Mouse (Mus musculus) thymus, postnatal 10 days (tissue): ENCODE data around the gene Rbm19.
"Not testable (repeated sequence)": the region's sequence is repeated elsewhere in the genome, so short reads cannot be mapped to it uniquely, and the experiment has no call there.

Source experiments
- DNase-seq, 2 experiments: peaks; one replicate each; pipeline ENCODE4 v3.0.0; 2021; ENCODE audit warnings: low spot score in 2 of 2

Gene Rbm19

DNA sequence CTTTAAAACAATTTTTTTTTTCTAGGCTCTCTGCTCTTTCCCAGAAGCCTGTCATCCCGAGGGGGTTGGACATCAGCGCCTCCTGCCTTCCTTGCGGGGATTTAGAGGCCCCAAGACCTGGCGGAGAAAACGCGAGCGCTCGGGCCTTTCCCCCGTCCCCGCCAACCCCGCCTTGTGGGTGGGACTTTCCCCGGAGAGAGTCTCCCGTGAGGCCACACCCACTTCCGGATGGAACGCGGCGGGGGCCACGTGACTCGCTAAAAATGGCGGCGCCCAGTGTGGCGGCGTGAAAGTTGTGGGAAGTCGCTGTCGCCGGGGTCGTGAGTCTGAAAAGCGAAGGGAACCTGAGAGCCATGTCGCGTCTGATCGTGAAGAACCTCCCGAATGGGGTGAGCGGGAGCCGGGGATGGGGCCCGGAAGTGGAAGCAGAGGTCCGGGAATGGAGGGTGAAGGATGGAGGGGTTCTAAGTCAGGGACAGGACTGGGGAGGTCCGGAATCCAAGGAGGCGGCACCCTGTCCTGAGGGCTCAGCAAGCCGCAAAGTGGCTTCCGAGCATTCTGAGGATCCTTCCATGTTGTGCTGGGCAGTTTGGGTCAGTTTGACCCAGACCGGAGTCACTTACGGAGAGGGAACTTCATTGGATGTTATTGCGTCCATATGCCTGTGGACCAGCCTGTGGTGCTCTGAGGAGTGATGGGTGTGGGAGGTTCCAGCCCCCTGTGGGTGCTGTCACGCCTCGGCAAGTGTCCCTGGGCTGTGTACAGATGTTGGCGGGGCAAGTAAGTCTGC, at the start of gene Rbm19:
TSS of gene Rbm19 (plus strand) at position 205 of the 790 bp plus-strand sequence.
- DNase-seq, result peak; percentile 89 to 93

DNA sequence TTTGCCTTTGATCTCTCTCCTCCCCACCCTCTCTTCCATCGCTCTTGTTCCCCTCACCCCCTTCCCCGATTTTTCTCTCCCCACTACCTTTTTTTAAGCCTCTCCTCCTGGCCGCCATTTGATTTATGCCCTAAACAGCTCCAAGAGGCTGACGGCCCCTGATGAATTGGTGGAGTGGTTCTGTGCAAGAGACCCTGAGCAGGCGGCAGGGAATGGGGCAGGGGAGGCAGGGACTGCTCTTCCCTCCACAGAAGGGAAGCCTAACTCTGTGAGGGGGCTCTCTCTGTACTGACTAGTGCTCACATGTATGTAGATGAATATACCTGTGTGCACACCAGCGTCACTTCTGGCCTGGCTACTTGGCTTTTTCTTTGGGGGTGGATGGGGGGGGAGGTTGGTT, 49.0 kb upstream of the Rbm19 start:
- no peak for DNase-seq

DNA sequence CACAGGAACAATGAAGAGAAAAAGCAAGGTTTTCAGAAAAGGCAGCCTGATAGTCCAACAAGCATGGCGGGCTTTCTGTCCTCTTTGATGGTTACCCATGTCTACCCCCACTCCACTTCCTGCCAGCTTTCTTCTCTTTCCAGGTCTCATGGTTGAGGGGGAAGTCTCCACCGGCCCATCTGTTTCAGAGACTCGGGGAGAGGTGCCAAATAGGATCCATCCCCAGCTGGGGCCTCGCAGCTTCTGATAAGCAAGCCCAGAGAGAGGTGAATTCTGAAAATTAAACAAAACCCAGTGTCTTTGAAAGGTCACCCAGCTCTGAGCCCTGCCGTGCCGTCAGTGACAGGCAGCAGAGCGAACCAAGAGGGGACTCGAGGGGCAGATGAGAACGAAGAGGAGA, 42.2 kb upstream of the Rbm19 start:
- DNase-seq, result no peak

DNA sequence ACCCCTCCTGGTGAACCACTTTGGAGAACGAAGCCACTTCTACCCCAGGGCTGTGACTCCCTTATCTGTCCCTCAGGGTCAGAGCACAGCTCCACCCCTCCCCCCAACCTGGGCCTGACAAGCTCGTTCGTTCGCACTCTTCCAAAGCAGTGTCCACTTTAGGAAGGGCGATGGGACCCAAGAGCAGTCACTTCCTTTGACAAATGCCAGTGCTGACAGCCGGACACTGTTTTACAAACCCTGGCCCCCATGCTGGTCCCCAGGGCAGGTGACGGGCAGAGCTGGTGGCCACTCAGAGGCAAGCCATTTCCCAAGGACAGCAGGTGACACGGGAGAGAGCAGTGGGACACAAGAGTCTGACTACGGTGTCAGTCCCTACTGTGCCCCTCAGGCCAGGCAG, 36.2 kb upstream of the Rbm19 start:
- no peak for DNase-seq

DNA sequence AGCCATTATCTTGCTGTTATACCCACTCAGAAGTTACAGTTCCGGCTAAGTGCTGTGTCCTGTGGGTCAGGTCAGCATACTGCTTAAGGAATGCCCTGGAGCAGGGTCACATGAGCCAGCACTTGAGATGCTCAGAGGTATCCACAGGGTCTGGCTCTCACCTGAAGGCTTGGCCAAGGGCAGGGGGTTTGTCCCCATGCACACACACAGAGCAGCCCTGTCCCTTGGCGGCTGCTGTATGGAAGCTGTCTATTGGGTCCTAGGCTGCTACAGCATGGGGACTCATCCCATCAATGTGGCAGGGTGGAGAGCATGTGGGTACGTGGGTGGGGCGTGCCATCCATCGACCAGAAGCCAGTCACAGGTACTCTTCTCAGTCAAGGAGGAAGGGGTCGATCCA, 35.8 kb upstream of the Rbm19 start:
- DNase-seq, result no peak

DNA sequence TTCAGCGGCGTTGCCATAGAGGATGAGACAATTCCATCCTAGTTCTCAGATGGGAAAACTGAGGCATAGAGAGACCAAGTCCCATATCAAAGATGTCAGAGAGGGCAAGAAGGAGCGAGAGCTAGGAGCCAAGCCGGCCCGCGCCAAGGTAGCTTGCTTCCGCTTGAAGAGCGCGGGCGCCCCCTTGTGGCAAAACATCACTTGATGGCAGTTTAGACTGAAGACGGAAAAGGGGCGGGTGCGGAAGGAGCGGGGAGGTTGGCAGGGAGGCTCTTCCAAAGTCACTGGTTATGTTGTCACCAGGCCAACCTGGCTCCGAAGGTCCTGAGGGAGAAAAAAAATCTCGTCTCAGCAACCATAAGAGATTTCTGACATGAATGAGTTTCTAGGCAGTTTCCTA, 27.7 kb upstream of the Rbm19 start:
- DNase-seq, result peak; percentile 65 to 96

DNA sequence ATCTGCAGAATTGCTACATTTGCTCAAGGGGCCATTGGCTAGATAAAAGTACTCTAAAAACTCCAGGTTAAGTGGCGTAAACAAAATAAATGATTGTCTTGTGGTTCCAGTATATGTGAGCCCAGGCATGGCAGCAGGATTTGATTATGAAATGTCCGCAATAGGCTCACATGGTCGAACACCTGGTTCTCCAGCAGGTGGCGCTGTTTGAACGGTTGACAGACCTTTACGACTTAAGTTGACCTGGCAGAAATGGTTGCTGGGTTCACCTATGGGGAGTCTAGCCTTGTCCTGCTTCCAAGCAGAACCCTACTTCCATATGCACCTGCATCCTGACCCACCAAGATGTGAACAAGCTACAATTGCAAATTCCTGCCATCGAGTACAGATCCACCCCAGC, 21.7 kb upstream of the Rbm19 start:
- DNase-seq, result peak in 1 of 2 experiments; percentile 76

DNA sequence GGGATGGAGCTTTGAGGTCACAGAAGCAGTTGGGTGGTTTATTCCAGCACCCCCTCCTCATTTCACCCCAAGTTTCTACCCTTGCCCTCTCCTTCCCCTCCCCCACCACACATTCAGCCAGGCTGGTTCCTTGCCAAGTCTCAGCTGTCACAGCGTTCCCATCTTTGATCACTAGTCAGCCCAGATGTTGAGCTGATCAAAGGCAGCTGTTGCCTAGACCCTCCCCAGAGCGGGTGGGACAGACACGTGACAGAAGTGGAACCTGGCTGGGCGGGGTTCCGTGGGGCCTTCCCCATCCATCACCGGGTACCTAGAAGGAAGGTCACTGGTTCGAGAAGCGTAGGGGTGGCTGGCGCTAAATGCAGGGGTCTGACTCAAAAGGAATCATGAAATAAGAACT, 19.2 kb upstream of the Rbm19 start:
- DNase-seq, result no peak

DNA sequence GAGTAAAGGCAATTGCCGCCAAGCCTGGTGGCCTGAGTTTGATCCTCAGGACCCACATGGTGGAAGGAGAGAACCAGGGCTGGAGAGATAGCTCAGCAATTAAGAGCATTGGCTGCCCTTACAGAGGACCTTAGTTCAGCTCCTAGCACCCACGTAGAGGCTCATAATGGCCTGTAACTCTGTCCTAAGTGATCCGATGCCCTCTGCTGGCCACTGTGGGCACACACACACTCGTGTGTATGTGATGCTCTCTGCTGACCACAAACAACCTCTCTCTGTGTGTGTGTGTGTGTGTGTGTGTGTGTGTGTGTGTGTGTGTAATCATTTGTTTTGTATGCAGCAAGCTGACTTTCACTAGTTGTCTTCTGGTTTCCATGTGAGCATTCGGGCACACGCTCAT, 15.5 kb upstream of the Rbm19 start:
- no peak for DNase-seq

DNA sequence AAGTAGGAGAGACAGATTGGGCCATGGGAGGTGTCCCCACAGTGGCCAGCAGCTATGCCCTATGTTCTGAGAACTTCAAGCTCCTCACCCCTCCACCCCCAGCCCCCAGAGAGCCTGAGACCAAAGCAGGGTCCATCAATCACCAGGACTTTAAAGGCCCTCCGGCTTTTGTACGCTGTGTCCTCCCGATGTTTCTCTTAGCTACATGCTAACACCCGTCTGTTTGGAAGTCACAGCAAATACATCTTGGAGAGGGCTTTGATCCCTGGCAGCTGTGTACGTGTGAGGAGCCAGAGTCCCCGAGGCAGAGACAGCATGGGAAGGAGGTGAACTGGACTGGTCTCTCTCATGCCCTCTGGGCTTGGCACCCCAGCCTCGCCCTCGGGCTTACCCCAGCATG, 14.2 kb upstream of the Rbm19 start:
- no peak for DNase-seq

DNA sequence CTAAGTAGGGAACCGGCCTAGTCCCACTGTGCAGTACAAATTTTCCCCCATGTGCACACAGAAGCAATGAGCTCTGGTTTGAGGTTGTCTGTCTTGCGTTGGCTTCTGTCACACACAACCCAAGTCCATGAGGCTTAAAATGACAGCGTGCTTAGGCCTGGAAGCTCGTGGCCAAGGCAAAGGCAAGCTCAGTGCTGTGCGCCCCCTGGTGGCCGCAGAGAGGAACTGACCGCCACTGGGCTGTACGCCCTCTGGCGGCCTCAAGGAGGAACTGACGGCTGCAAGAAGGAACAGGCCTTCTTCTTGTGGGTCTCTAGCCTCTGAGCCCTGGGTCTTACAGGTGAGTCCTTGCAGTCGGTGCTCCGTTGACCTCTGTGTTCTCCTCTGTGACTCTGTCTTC, 13.5 kb upstream of the Rbm19 start:
- peak in 1 of 2 experiments; percentile 61 for DNase-seq

DNA sequence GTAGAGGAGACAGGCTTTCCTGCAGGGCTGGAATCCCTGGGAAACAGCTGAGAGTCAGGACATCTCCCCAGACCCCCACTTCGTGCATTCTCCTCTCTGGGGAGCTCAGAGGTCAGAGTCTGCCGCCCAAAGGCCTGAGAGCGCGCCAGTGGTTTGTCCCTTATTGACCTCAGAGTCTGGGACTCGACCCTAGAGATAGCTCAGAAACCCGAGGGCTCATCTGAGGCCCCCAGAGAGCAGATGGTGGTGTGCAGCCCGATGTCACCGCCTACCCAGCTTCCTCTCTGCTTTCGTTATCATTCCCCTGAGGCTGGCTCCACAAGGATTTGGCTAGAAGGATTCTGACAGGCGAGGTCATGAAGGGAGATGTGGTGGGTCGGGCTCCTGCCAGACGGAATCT, 12.8 kb upstream of the Rbm19 start:
- no peak for DNase-seq

DNA sequence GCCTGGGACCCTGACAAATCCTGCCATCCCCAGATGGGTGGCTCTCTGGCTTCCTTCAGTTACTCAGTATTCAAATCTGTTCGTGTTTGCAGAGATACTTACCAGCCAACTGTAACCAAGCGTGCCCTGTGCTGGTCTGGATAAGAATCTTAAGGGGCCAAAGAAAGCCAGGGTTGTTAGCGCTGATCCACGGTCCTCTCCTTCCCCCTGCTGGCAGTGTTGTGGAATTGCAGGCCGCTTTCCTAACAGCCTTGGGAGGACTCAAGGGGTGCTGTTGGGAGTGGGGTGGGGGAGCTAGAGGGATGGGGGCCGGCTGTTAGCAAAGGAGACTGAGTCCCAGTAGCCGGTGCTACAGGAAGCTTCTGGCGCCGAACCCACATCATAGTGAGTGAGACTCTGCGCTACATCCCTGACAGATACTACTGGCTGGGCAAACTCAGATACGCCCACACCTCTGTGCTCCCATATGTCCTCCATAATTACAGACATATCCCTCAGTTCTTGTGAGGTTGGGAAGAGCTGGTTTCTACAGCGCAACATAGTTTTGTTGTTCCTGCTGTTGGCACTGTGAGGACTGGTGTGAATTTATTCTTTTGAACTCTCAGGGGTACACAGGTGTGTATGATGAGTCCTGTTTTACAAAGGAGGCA, 9.7 kb upstream of the Rbm19 start:
- peak in 1 of 2 experiments; percentile 54 for DNase-seq

DNA sequence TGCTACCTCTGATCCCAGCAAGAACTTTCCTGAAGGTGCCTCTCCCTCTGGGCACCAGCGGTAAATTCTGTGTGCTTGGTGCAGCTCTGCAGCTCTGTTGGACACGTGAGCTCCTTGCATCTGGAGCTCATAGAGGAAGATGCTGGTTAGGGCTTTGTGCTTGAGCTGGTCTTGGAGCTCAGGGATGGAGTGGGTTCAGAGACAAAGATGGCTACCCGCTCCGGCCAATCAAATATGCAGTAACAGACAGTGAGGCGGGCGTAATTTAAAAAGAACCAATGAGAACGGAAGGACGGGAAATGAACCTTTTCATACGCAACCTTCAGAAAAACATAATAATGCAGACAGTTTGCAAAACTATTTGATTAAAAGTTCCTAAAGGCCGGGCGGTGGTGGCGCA, 1.9 kb upstream of the Rbm19 start:
- no peak for DNase-seq

DNA sequence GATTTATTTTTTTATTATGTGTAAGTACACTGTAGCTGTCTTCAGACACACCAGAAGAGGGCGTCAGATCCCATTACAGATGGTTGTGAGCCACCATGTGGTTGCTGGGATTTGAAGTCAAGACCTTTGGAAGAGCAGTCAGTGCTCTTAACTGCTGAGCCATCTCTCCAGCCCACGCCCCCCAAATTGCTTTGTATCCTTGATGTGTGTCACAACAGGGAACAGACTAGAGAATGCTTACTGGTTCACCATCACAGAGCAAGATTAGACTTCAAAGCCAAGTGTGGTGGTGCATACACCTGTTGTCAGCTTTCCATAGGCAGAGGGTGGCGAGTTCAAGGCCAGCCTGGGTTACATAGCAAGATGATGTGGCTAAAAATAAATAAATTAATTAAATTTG, 896 bp downstream of the Rbm19 start:
- DNase-seq, result not testable (repeated sequence)

DNA sequence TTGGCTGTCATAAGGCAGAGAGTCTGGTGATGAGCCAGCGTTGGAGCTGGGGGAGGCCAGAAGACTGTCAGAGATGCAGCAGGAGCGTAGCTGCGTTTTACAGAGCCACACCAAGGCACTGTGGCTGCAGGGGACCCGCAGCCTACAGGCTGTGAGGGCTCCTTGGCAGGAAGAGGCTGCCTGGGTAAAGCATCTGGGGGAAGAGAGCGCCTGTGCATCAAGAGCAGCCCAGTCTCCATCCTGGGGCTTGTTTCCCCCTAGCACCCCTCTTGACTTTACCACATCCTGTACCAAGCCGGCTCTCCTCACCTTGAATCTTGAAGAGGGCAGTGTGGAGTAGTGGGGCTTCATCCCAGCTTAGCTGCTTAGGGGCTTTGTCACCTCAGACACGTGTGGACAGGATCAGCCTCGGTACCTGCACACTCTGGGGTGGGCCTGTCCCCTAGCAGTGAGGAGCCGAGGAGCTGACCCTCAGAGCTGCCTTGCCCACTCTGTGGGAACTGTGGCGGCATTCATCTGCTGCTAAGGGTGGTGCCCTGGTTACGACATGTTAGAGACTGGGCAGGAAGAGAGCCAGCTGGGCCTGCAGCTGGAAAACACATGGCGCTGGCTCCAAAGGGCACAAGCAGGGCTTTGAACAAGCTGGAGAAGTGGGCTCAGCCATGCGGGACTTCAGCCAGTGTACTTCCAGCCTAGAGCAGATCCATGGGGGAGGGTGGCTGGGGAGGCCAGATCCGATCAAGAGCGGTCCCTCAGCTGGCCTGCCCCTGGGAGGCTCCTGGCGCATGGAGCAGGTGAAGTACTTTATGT, 8.8 kb downstream of the Rbm19 start:
- peak; percentile 74 to 83 for DNase-seq

DNA sequence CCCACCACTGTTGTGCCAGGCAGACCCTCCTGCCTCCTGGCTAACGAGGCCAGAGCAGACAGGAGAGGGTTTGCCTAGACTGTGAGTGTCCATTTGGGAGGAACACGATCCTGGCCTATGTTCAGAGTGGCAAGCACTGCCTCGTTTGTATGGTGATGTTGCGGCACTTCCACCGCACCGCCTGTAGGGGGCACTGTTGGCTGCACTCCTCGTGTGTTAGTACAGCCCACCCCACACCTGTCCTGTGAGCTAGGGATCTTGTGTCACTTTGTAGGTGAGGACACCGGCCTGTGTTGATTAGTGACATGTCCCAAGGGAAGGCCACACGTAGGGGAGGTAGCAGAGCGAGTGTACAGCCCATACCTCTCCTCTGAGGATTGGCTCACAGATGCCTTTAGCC, 11.4 kb downstream of the Rbm19 start:
- peak in 1 of 2 experiments; percentile 59 for DNase-seq

DNA sequence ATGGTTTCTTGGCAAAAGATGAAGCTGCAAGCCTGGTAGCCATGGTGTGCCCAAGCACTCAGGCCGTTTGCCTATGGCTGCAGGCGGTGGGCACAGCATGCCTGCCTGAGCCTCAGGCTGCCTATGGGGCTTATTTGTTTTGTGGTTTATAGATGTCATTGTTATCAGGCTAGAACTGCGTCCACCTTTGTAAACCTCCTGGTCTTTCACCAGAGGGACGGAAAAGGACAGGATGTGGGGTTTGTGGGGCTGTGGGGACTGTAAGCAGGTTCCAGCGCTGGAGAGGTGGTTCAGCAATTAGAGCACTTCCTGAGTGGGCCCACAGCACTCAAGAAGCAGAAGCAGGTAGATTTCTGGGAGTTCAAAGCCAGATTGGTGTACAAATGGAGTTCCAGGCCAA, 12.2 kb downstream of the Rbm19 start:
- no peak for DNase-seq

DNA sequence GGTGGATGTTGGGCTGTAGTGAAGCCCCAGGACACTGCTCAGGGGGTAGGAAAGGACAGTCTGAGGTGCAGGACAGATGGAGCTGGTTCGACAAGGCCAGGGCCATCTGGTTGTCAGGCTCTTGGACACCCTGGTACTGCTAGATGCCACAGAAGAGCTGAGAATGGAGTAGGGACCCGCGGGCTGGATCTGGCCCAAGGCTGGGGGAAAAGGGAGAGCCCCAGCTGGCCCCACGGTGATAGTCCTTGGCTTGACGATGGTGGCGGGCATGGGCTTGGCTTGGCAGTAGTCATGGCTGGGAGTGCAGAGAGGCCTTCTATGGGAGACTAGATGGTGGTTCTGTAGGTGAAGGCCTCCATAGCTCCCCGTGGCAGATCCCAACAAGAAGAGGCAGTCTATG, 12.8 kb downstream of the Rbm19 start:
- no peak for DNase-seq

DNA sequence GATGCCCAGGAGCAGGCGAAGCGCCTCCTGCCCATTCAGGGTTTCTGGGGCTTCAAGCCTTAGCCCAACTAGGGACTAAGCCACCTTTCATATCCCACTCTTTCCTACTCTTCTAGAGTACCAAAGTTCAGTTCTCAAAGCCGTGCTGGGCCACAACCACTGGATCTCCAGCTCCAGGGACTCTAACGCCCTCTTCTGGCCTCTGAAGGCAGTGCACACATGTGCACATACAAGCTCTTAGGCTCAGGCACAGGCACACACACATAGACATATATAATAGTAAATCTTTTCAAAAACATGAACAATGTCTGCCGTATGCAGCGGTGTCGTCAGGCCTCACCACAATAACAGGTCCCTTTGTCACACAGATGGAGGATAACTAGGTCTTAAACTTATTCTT, 13.5 kb downstream of the Rbm19 start:
- no peak for DNase-seq

DNA sequence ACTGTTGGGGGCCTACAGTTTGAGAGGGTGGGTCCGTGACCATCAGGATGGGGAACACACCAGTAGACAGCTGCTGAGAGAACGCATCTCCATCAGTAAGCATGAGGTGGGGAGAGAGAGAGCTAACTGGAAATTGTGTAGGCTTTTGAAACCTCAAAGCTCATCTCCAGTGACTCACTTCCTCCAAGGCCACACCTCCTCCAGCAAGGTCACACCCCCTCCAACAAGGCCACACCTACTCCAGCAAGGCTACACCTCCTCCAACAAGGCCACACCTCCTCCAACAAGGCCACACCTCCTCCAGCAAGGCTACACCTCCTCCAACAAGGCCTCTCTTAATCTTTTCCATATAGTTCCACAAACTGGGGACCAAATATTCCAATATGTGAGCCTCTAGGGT, 13.9 kb downstream of the Rbm19 start:
- no peak for DNase-seq

DNA sequence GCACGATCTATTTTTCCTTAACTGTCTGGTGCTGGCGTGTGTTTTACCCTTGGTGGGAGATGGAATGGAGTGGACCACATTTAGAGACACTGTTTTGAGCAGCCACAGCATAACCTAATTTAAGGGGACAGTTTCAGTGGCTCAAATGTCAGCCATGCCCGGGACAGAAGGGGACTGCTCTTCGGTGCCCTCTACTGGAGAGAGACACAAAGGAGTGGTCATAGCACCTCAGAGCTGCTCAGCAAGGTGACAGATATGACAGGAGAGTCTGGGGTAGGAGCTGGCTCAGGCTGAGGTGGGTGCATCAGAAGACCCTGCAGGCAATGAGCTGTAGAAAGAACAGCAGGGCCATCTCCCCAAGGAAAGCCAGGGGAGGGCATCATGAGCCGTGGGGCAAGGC, 15.3 kb downstream of the Rbm19 start:
- peak in 1 of 2 experiments; percentile 47 for DNase-seq

DNA sequence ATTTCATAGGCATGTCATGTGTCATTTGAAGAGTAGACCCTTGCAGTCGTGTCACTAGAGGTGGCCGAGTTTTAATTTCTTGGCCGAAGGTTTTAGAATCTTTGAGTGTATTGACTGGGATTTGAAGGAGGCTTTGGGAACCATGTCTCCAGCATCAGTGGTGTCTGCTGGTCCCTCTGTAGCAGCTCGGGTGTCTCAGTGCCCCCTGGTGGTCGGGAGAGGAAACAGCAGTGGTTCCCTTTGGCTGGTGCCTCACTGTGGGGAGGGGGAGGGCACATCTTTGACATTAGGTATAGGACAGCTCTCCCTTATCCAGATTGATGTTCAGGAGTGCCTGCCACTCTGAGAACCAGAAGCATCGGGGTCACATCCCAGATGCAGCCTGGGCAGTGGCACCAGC, 17.7 kb downstream of the Rbm19 start:
- peak; percentile 51 to 77 for DNase-seq
